Mouse (Mus musculus) brain, embryonic 14.5 days (tissue): Measurements from ENCODE around the gene Sort1.

Source experiments
- CTCF ChIP-seq: fragments of 200-500 bp; IDR thresholded peaks from 2 replicates; pipeline ENCODE4 v1.5.1; 2012; ENCODE audit warnings: inconsistent platforms, mild to moderate bottlenecking, moderate library complexity, borderline replicate concordance; ENCODE audit not compliant: insufficient read depth, insufficient read length; ENCODE audit errors: extremely low read depth
- POLR2A ChIP-seq: fragments of 200-500 bp; IDR thresholded peaks from 2 replicates; pipeline ENCODE4 v1.6.1; 2012; ENCODE audit warnings: mild to moderate bottlenecking, inconsistent platforms, borderline replicate concordance; ENCODE audit not compliant: poor library complexity, insufficient read depth, insufficient read length, severe bottlenecking; ENCODE audit errors: extremely low read depth

- TF ChIP-seq CTCF (no peak), POLR2A (no peak)
Measured at GRCm38 (mm10) chr3:108296220-108297049, 12.6 kb downstream of the Sort1 start.
